Mouse (Mus musculus): ENCODE measurements at regions not wholly inside any gene's neighbourhood (a gene's known extent, or its start where the extent isn't known, plus 50 kb on each side); places are given as distances from the start of the nearest gene placed in this dataset.

- no peak for DNase-seq (ENCODE audit: inconsistent age in 2 of 2, low spot score in 1 of 2)
Observed at GRCm38 (mm10) chr7:34587239-34587638, 69.3 kb downstream of the Kctd15 start.

- DNase-seq (ENCODE audit: inconsistent age in 2 of 2, low spot score in 1 of 2) = no peak
Observed at GRCm38 (mm10) chr7:34585312-34585865, 71.1 kb downstream of the Kctd15 start.

GRCm38 (mm10) chr7:34584870-34585269 lies 71.7 kb downstream of the Kctd15 start:
- DNase-seq (ENCODE audit: inconsistent age in 2 of 2, low spot score in 1 of 2) = no peak

GRCm38 (mm10) chr7:34580866-34581265 lies 75.7 kb downstream of the Kctd15 start:
- DNase-seq (ENCODE audit: inconsistent age in 2 of 2, low spot score in 1 of 2) = no peak

GRCm38 (mm10) chr7:34571295-34571694 lies 85.2 kb downstream of the Kctd15 start:
- peak; percentile 21 to 68 for DNase-seq (ENCODE audit: inconsistent age in 2 of 2, low spot score in 1 of 2)

GRCm38 (mm10) chr7:34570114-34571065 lies 86.1 kb downstream of the Kctd15 start:
- DNase-seq (ENCODE audit: inconsistent age in 2 of 2, low spot score in 1 of 2) = peak; percentile 36 to 72

GRCm38 (mm10) chr7:34569747-34570113 lies 86.8 kb downstream of the Kctd15 start:
- DNase-seq (ENCODE audit: inconsistent age in 2 of 2, low spot score in 1 of 2) = no peak

GRCm38 (mm10) chr7:34567575-34567974 lies 89.0 kb downstream of the Kctd15 start:
- peak; percentile 25 to 71 for DNase-seq (ENCODE audit: inconsistent age in 2 of 2, low spot score in 1 of 2)

GRCm38 (mm10) chr7:34562160-34562559 lies 94.4 kb downstream of the Kctd15 start:
- no peak for DNase-seq (ENCODE audit: inconsistent age in 2 of 2, low spot score in 1 of 2)

GRCm38 (mm10) chr7:34558615-34559343 lies 97.8 kb downstream of the Kctd15 start:
- DNase-seq (ENCODE audit: inconsistent age in 2 of 2, low spot score in 1 of 2) = no peak

- DNase-seq (ENCODE audit: inconsistent age in 2 of 2, low spot score in 1 of 2) = no peak
Observed at GRCm38 (mm10) chr7:34555196-34555595, 101.3 kb downstream of the Kctd15 start.

- DNase-seq (ENCODE audit: inconsistent age in 2 of 2, low spot score in 1 of 2) = peak in 1 of 2 experiments; percentile 49
Observed at GRCm38 (mm10) chr7:34546609-34547316, 109.8 kb downstream of the Kctd15 start.

- DNase-seq (ENCODE audit: inconsistent age in 2 of 2, low spot score in 1 of 2) = no peak
Observed at GRCm38 (mm10) chr7:34545906-34546305, 110.6 kb downstream of the Kctd15 start.

- no peak for DNase-seq (ENCODE audit: inconsistent age in 2 of 2, low spot score in 1 of 2)
Observed at GRCm38 (mm10) chr7:34541906-34542305, 114.6 kb downstream of the Kctd15 start.

GRCm38 (mm10) chr7:34541000-34541399 lies 115.5 kb downstream of the Kctd15 start:
- no peak for DNase-seq (ENCODE audit: inconsistent age in 2 of 2, low spot score in 1 of 2)

- DNase-seq (ENCODE audit: inconsistent age in 2 of 2, low spot score in 1 of 2) = no peak
Observed at GRCm38 (mm10) chr7:34539856-34540255, 116.7 kb downstream of the Kctd15 start.

GRCm38 (mm10) chr7:34538310-34539055 lies 118.0 kb downstream of the Kctd15 start:
- no peak for DNase-seq (ENCODE audit: inconsistent age in 2 of 2, low spot score in 1 of 2)

- DNase-seq (ENCODE audit: inconsistent age in 2 of 2, low spot score in 1 of 2) = no peak
Observed at GRCm38 (mm10) chr7:34537122-34537521, 119.4 kb downstream of the Kctd15 start.

- DNase-seq (ENCODE audit: inconsistent age in 2 of 2, low spot score in 1 of 2) = no peak
Observed at GRCm38 (mm10) chr7:34534241-34534640, 122.3 kb downstream of the Kctd15 start.

- DNase-seq (ENCODE audit: inconsistent age in 2 of 2, low spot score in 1 of 2) = no peak
Observed at GRCm38 (mm10) chr7:34531639-34532038, 124.9 kb downstream of the Kctd15 start.
